Mouse (Mus musculus) liver, adult 2 months (tissue): Measurements from ENCODE around the gene Cdkal1. TPM values are rescaled to one million over a fixed set of nuclear protein-coding genes. Genes with fewer than 3 reads are reported as not detected.

Experiments used
- DNase-seq: peaks from one replicate; pipeline ENCODE4 v3.0.0-alpha.2; 2011; ENCODE audit warnings: low read depth, low spot score; ENCODE audit errors: extremely low read depth
- H3K27ac ChIP-seq: fragments of 200-500 bp; replicated peaks from 2 replicates; pipeline ENCODE4 v1.5.1; 2012; ENCODE audit warnings: low read depth, mild to moderate bottlenecking, control low read depth, inconsistent platforms, low read length; ENCODE audit not compliant: insufficient read depth
- H3K27me3 ChIP-seq: fragments of 200-500 bp; 2 replicates; pipeline ENCODE4 v1.6.1; 2012; ENCODE audit warnings: mild to moderate bottlenecking, moderate library complexity, low read length, inconsistent platforms; ENCODE audit not compliant: control insufficient read depth, insufficient read depth
- H3K36me3 ChIP-seq: fragments of 200-500 bp; 2 replicates; pipeline ENCODE4 v1.6.1; 2012; ENCODE audit warnings: low read length, inconsistent platforms; ENCODE audit not compliant: control insufficient read depth, insufficient read depth
- H3K4me1 ChIP-seq: fragments of 200-500 bp; 2 replicates; pipeline ENCODE4 v1.6.1; 2011; ENCODE audit warnings: low read length; ENCODE audit not compliant: control insufficient read depth, insufficient read depth
- H3K4me3 ChIP-seq: fragments of 200-500 bp; 2 replicates; pipeline ENCODE4 v1.5.1; 2011; ENCODE audit warnings: low read depth, mild to moderate bottlenecking, control low read depth, low read length, moderate library complexity; ENCODE audit not compliant: insufficient read depth
- H3K79me2 ChIP-seq: fragments of 200-500 bp; 2 replicates; pipeline ENCODE4 v1.6.1; 2012; ENCODE audit warnings: inconsistent platforms, mild to moderate bottlenecking, low read length, moderate library complexity; ENCODE audit not compliant: control insufficient read depth, insufficient read depth
- H3K9ac ChIP-seq: fragments of 200-500 bp; 2 replicates; pipeline ENCODE4 v1.6.1; 2012; ENCODE audit warnings: low read depth, mild to moderate bottlenecking, control low read depth, inconsistent platforms, low read length
- CTCF ChIP-seq: fragments of 200-500 bp; IDR thresholded peaks from 2 replicates; pipeline ENCODE4 v1.5.1; 2011; ENCODE audit warnings: low read depth, low read length, control low read depth
- POLR2A ChIP-seq: fragments of 200-500 bp; IDR thresholded peaks from 2 replicates; pipeline ENCODE4 v1.6.1; 2011; ENCODE audit warnings: low read length, control low read depth; ENCODE audit not compliant: insufficient read depth; ENCODE audit errors: extremely low read depth
- WGBS: fragments of 180-500 bp; shearing (Covaris S2); methylation state at CpG from one replicate; pipeline ENCODE4 v1.1.7; 2018; 5-methylcytosine and 5-hydroxymethylcytosine counted together
- polyA plus RNA-seq: library from polyadenylated mRNA; depleted of rRNA; stranded (reverse); fragments of >200 nt; gene quantifications from 2 replicates; pipeline ENCODE4 v1.2.3, GENCODE M21; 2012
- total RNA-seq: library from RNA; depleted of rRNA; stranded (reverse); fragments of >200 nt; gene quantifications from 2 replicates; pipeline ENCODE4 v1.2.3, GENCODE M21; 2014

Gene Cdkal1
- total and polyA plus RNA-seq, 2 experiments: 1.7 to 13.6 TPM

DNA sequence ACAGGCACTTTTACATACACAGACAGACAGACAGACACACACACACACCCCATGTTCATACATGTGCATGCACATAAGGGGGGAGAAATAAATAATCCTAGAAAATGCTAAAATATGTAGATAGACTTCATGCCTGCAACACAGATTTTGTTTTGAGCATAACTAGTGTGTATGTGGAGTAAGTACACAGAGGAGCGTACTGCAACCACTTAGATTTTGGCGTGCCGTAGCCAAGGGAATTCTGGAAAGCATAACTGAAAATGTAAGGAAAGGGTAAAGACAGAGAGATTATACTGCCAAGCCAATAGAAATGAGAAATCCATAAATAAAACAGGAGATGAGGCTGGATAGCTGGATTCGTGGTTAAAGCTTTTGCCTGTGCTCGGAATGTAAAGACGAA is 55.4 kb downstream of the Cdkal1 start:
- Histone ChIP-seq H3K9ac (no peak overlapping the region), H3K4me1 (no peaks in the 10 kb centered on the region), H3K36me3 (no peaks in the 10 kb centered on the region), H3K79me2 (peaks cover 2% of the 10 kb centered on the region; the same call in 1 of the 2 replicates), H3K27me3 (no peaks in the 10 kb centered on the region), H3K27ac (no peak overlapping the region), H3K4me3 (no peak overlapping the region)
- no peak for DNase-seq
- 98% methylated on average over 6 of the region's 6 CpGs for WGBS
- no peak for TF ChIP-seq CTCF
- no peak for TF ChIP-seq POLR2A

DNA sequence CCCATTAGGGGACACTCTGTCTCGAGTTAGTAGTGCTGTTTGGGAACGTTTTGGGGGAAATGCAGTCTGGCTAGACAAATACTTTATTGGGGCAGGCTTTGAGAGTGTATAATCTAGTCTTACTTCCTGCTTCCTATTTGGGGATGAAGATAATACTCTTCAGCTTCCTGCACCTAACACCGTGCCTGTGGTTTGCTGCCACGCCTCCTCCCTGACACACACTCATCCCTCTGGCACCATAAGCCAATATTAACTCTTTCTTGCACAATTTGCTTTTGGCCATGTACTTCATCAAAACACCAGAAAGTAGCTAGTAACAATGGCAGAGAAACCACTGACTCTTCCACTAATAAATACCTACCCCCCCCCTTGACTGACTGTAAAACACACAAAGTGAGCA is 63.4 kb downstream of the Cdkal1 start:
- H3K27me3 ChIP-seq: no peaks in the 10 kb centered on the region
- no peak overlapping the region for H3K27ac ChIP-seq
- no peaks in the 10 kb centered on the region for H3K4me1 ChIP-seq
- H3K79me2 ChIP-seq: no peaks in the 10 kb centered on the region; the same call in 1 of the 2 replicates
- TF ChIP-seq CTCF: no peak
- no peaks in the 10 kb centered on the region for H3K36me3 ChIP-seq
- H3K4me3 ChIP-seq: no peak overlapping the region
- 42% methylated on average over 4 of the region's 4 CpGs for WGBS
- no peak overlapping the region for H3K9ac ChIP-seq
- DNase-seq: no peak

DNA sequence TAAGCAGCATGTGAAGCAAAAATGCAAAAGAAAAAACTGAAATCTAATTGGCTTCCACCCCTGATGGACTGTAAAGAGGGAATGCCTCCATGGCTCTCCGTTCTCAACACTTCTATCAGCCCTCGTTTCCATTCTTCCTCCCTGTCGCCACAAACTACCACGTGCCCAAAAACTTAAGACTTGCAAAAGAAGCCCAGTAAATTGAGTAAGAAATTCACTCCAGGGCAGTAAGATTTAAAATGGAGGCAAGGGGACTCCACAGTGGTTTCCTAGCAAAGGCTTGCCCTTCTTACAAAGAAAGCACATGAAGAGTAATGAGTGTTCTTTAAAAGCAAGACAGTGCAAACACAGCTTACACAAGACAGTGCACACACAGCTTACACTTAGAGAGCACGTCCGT is 64.0 kb downstream of the Cdkal1 start:
- H3K4me1 ChIP-seq: no peaks in the 10 kb centered on the region
- no peaks in the 10 kb centered on the region for H3K36me3 ChIP-seq
- no peak for DNase-seq
- 72% methylated on average over 6 of the region's 6 CpGs for WGBS
- H3K4me3 ChIP-seq: no peak overlapping the region
- no peak overlapping the region for H3K9ac ChIP-seq
- H3K27me3 ChIP-seq: no peaks in the 10 kb centered on the region
- no peaks in the 10 kb centered on the region; the same call in 1 of the 2 replicates for H3K79me2 ChIP-seq
- no peak overlapping the region for H3K27ac ChIP-seq
- no peak for TF ChIP-seq CTCF
- no peak for TF ChIP-seq POLR2A

DNA sequence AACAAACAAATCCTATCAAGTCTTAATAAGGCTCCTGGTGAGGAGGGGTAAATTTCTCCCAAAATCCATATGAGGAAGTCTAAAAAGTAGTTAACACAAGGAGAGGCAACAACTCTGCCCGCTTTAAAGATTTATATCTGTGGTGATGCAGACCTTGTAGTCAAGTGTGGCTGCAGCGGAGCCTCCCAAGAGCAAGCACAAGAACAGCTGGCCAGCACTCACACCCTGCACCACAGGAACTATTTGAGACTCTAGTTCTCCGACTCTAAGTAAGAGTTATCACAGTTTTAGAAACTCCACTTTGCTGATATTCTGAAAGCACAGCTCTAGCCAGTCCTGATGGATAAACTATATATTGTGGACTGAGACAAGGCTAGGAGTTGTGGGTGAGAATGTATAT is 68.5 kb downstream of the Cdkal1 start:
- 91% methylated on average over 3 of the region's 3 CpGs for WGBS
- TF ChIP-seq CTCF (no peak), POLR2A (no peak)
- Histone ChIP-seq H3K4me1 (peaks cover 1% of the 10 kb centered on the region; the same call in 1 of the 2 replicates), H3K79me2 (no peaks in the 10 kb centered on the region; the same call in 1 of the 2 replicates), H3K27me3 (no peaks in the 10 kb centered on the region), H3K4me3 (no peak overlapping the region), H3K36me3 (no peaks in the 10 kb centered on the region), H3K27ac (no peak overlapping the region), H3K9ac (no peak overlapping the region)
- DNase-seq: no peak

DNA sequence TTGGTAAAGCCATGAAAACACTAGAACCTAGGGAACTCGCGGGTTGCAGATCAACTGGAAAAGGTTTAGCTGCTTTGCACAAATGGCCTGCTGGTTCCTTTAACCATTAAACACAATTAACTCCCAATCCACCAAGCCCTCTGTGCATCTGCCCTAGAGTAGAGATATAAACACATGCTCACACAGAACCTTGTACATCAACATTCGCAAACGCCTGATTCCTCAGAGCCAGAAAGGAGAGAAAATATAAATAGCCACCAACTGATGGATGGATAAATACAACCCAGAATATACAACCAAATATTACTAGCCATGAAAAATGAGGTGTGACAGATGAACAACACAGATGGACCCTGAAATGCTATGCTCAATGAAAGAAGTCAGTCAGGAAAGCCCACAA is 70.6 kb downstream of the Cdkal1 start:
- no peak overlapping the region for H3K27ac ChIP-seq
- H3K79me2 ChIP-seq: no peaks in the 10 kb centered on the region; the same call in 1 of the 2 replicates
- no peak for DNase-seq
- H3K4me1 ChIP-seq: peaks cover 8% of the 10 kb centered on the region
- H3K36me3 ChIP-seq: no peaks in the 10 kb centered on the region
- no peaks in the 10 kb centered on the region for H3K27me3 ChIP-seq
- no peak overlapping the region for H3K4me3 ChIP-seq
- no peak overlapping the region for H3K9ac ChIP-seq
- no peak for TF ChIP-seq POLR2A
- TF ChIP-seq CTCF: no peak
- WGBS: 87% methylated on average over 4 of the region's 4 CpGs

DNA sequence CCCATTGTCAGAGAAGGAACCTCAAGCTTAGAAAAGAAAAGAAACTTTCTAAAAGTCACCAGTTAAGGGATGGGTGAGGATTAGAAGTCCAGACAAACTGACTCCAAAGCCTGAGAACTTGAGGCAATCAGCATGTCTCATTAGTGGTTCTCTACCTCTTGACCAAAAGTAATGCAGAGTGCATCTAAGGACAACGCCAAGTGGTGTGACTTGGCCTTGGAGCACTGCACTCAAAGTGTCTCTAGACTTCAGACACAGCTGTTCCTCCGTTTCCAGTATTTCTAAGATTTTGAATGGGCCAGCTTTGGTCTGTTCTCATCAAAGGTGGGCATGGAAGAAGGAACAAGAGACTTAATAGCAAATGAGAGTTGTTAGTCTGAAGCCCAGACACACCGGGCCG is 74.1 kb downstream of the Cdkal1 start:
- no peak overlapping the region for H3K27ac ChIP-seq
- no peaks in the 10 kb centered on the region for H3K27me3 ChIP-seq
- H3K4me1 ChIP-seq: peaks cover 8% of the 10 kb centered on the region
- no peaks in the 10 kb centered on the region; the same call in 1 of the 2 replicates for H3K79me2 ChIP-seq
- TF ChIP-seq CTCF: no peak
- TF ChIP-seq POLR2A: no peak
- H3K4me3 ChIP-seq: no peak overlapping the region
- no peaks in the 10 kb centered on the region for H3K36me3 ChIP-seq
- no peak overlapping the region for H3K9ac ChIP-seq
- 96% methylated on average over 4 of the region's 4 CpGs for WGBS
- DNase-seq: no peak
